Mouse (Mus musculus): Measurements from ENCODE around the gene Arfgap2.
A peak's percentile ranks its signal among the peaks of the same experiment; 100 is the strongest.

Arfgap2 gene

GRCm38 (mm10) chr2:91263692-91264660 is 798 bp upstream of the Arfgap2 start:
- peak; percentile 94 for DNase-seq

DNA sequence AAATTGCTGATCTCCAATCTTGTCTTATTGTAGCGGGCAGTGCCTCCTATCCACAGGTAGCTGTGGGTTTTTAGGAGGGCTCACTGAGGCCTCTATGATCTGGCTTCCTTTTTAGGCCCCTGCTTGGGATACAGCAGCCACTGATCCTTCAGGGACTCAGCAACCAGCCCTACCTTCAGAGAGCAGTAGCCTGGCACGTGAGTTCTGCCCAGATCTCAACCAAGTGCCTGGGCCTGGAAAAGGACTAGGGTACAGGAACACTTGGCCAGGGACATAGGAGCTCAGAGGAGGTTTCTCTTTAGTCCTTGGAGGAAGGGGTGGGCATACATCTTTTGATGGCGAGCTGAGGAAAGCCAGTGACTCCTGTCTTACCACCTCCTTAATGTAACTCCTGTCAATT is 3.3 kb downstream of the Arfgap2 start:
- DNase-seq = peak; percentile 83

DNA sequence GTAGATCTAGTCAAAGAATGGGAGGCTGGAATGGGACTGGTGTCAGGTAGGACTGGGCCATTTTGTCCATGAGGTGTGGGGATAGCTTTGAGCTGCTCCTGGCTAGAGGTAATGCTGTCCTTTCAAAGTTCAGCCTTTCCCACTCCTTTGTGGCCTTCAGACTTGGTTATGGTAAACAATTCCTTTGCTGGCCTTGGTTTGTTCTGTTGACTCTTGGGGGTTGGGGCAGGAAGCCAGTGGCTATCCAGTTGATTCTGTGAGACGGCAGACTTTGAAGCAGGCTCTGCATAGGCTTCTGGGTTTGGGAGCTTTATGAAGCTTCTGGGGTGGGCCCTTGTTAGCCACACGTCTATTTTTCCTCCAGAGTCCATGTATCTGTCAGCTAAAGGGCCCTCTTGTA is 3.9 kb downstream of the Arfgap2 start:
- no peak for DNase-seq

DNA sequence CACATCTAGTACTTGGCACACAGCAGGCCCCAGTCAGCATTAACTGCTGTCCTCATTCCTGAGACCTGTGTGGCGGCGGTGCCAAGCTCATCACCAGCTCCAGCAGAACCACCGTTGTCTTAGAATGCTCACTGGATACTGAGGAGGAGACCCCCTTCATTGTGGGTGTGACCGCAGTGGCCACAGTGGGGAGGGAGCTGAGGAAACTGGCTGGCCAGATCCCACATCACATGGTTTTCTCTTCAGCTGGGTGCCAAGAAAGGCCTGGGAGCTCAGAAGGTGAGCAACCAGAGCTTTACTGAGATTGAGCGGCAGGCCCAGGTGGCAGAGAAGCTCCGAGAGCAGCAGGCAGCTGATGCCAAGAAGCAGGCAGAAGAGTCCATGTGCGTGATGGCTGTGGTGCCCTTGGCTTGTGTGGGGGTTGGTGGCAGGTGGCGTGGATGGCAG is 4.9 kb downstream of the Arfgap2 start:
- DNase-seq = peak; percentile 89

DNA sequence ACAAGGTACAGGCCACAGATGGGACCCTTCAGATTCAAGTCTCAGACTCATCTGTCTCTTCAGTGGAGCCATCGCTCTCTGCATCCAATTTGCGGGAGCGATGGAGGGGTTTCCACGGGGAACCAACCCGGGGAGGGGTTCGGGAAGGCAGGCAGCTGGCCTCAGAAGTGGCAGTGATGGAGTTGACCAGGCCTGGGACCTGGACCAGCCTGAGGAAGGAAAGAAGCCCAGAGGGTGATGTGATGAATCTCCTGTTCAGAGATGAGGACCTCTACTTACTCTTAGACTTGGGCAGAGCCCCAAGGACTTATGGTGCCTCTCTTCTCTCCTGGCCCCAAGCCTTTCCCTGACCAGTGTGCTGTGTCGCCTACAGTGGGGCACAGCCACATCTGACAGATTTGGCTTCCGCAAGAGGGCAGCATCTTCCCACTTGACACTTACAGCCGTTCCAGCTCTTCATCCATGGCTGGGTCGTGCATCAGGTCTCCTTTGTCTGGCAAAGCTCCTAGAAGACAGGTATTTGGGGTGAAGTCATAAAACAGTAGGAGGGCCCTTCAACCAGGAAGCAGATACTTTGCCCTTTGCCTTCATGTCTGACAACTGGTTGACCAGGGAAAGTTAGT is 14.1 kb downstream of the Arfgap2 start:
- DNase-seq = no peak

DNA sequence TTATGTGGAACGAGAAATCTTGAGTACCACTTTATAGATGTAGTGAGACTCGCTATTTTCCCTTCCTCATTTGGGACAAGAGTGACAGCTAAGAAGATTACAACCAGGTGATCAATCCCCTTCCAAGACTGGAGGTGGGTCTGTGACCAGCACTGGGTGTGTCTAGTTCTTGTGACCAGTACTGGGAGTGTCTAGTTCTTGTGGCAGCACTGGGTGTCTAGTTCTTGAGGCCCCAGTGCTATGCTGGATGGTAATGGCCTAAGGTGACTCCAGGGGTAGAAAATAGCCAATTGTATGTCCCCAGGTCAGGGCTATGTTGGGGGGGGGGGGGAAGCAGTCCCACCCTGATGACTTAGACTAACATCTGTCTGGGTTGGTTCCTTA is 14.6 kb downstream of the Arfgap2 start:
- DNase-seq = no peak

- no peak for DNase-seq
Measured at GRCm38 (mm10) chr2:91281366-91281765, 16.6 kb downstream of the Arfgap2 start.

- DNase-seq = no peak
Measured at GRCm38 (mm10) chr2:91283972-91284371, 19.2 kb downstream of the Arfgap2 start.

DNA sequence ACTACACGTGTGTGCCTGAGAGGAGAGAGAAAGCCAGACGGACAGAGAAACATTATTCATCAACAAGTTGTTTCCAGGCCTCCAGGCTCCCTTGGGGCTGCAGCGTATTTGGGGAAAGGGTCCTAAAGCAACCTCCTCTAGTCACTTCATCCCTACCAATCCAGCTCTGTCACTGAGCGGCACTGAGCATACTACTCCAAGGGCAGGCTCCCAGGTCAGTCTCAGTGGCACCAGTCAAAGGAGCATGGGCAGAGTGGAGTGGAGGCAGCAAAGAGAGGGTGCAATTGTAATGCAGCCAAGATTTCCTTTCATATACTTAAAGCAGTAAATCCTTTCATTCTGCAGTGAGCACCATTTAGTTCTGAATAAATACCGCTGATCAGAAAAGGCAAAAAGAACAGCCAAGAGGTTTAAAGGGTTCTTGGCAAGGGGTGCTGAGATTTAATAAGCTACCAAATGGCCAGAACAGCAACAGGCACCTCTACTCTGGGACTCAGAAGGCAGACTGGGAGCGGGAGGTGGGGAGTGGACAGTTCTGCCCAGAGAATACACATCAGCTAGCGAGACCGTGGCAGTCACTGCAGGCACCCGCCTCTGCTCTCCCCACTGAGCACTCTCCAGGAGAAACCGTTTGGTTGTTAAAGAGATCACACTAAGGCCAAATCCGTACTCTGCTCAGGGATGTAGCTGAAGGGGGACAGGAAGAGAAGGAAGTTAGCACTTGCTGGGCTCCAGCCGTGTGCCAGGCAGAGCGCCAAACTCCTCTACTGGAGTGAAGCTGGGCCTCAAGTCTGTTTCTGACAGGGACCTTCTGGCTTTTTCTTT is 19.8 kb downstream of the Arfgap2 start:
- peak; percentile 95 for DNase-seq

GRCm38 (mm10) chr2:91285885-91286505 is 21.2 kb downstream of the Arfgap2 start:
- no peak for DNase-seq

DNA sequence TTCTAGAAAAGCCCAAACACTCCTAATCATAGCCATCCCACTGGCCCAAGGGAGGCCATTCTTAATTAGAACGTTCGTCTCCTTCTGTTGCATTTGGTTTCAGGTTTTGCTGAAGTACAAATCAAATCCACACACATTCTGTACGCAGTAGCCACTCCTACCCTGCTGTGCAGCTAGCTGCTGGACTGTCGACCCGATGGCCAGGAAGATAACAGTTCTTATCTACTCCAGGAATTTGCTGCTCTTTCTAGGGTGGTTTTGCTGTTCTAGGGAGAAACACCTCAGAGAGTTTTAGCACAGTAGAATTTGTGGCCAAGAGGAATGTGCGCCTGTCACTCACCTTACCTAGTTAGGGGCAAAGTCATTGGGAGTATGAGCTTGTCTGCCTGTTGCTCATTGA is 22.8 kb downstream of the Arfgap2 start:
- DNase-seq = no peak

- DNase-seq = peak; percentile 97
Measured at GRCm38 (mm10) chr2:91291197-91292007, 26.6 kb downstream of the Arfgap2 start.

- DNase-seq = no peak
Measured at GRCm38 (mm10) chr2:91294226-91294625, 29.5 kb downstream of the Arfgap2 start.

DNA sequence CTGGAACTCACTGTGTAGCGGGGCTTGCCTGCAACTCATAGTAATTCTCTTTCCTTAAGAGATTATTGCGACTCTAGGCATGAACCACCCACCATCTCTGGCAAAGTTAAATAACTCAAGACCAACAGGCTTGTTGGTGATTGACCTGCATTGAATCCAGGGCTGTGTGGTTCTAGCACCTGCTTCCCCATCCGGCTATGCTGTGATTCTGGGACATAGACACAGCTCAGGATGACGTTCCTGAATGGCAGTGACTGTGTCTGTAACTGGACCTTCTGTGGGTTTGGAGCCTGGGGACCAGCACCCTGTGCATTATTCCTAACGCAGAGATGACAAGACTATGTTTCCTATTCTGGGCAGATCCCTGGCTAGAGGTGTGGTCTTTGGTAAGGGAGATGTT is 31.1 kb downstream of the Arfgap2 start:
- no peak for DNase-seq

GRCm38 (mm10) chr2:91299156-91299555 is 34.4 kb downstream of the Arfgap2 start:
- no peak for DNase-seq

- DNase-seq = no peak
Measured at GRCm38 (mm10) chr2:91300784-91301183, 36.0 kb downstream of the Arfgap2 start.

GRCm38 (mm10) chr2:91301836-91302235 is 37.1 kb downstream of the Arfgap2 start:
- no peak for DNase-seq

DNA sequence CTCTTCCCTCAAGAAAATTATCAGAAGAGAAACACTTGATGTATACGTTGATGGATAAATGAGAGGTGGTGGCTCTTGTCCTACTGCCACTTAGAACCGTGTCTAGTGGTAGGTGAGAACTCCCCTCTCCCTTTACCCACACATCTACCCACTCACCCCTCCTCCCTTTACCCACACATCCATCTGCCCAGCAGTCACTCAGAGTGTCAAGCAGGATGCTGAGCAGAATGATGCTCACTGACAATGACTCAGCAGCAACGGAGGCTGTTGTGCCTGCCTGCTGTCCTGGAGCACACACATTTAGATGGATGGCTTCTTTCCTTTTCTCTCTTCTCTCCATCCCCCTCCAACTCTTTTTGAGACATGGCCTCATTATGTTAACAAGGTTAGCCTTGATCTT is 38.1 kb downstream of the Arfgap2 start:
- no peak for DNase-seq

DNA sequence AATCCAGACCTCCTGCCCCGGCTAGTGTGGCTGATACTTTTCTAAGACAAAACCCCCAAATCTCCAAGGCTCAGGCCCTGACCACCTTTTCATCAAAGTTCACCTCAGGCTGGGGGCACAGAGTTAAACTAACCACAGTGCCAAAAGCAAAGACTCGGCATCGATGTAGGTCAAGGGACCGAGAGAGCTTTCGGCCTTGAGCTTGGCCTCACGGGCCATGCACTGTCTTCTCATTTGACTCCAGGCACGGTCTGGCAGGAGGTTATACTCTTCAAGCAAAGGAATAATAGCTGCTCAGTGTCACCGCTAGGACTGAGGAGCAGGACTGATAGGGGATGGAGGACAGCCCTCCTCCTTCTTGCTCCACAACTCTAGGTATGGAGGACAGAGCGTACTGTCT is 41.2 kb downstream of the Arfgap2 start:
- DNase-seq = no peak

- no peak for DNase-seq
Measured at GRCm38 (mm10) chr2:91306589-91306988, 41.8 kb downstream of the Arfgap2 start.

DNA sequence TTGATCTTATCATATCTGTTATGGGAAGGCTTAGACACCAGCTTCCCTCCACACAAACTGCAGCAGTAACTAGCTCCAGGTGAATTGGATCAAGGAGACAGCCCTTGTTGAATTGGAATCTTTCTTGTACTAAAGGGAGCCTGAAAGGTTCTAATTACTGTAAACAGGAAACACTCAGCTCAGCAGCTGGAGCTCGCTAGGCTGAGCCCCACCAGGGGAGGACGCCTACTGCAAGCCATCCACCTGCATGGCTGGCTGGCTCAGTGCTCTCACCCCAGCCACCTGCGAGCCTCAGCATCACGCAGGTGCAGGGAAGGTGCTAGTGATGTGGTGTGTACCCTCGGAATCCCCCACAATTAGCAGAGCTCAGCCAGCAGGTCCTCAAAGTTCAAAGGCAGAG is 43.9 kb downstream of the Arfgap2 start:
- DNase-seq = no peak

- no peak for DNase-seq
Measured at GRCm38 (mm10) chr2:91309546-91309945, 44.8 kb downstream of the Arfgap2 start.

Data from heart, adult 11 months (tissue).